Mouse (Mus musculus): ENCODE measurements at regions not wholly inside any gene's neighbourhood (a gene's known extent, or its start where the extent isn't known, plus 50 kb on each side); places are given as distances from the start of the nearest gene placed in this dataset.
A peak's percentile ranks its signal among the peaks of the same experiment; 100 is the strongest.

- no peak overlapping the region for H3K27ac ChIP-seq (ENCODE audit: insufficient read depth, low read length)
- TF ChIP-seq POLR2A (IDR thresholded peaks at IDR 0.05; ENCODE audit: low read depth, low read length) (no peak), CTCF (IDR thresholded peaks at IDR 0.05; ENCODE audit: borderline replicate concordance, insufficient read depth, low read length) (no peak)
- no peaks in the 10 kb centered on the region for H3K4me1 ChIP-seq (ENCODE audit: control insufficient read depth, insufficient read depth, low read length)
Measured at GRCm38 (mm10) chr1:13795196-13795595, 2297.9 kb downstream of the 4930444P10Rik start.

GRCm38 (mm10) chr1:13789318-13790085, 2303.6 kb downstream of the 4930444P10Rik start:
- no peaks in the 10 kb centered on the region for H3K4me1 ChIP-seq (ENCODE audit: control insufficient read depth, insufficient read depth, low read length)
- no peak overlapping the region for H3K4me3 ChIP-seq (ENCODE audit: insufficient read depth, low read length)
- TF ChIP-seq POLR2A (IDR thresholded peaks at IDR 0.05; ENCODE audit: low read depth, low read length) (no peak), CTCF (IDR thresholded peaks at IDR 0.05; ENCODE audit: borderline replicate concordance, insufficient read depth, low read length) (peak; percentile 82)
- no peak overlapping the region for H3K27ac ChIP-seq (ENCODE audit: insufficient read depth, low read length)

More at GRCm38 (mm10) chr1:13795196-13795595, 2297.9 kb downstream of the 4930444P10Rik start:
- H3K4me3 ChIP-seq (ENCODE audit: insufficient read depth, low read length): no peak overlapping the region

DNA sequence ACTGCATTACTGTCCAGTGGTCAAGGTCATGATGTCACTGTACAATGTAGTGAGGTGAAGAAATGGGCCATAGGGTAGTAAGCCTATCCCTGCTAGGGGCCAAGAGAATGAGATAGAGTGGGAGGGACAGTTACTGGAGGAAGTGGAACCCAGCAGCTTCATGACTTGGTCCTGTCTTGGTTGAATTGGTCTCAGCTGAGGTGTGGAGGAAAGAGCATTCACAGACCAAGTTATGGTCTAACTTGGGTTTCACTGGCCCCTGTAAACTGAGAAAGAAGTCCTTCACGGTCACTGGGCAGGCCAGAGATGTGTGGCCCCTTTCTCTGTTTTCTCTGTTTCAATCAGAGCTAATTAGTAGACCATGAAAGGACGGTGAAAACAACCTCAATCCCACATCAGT, 2306.1 kb downstream of the 4930444P10Rik start:
- Histone ChIP-seq H3K4me3 (ENCODE audit: insufficient read depth, low read length) (no peak overlapping the region), H3K4me1 (ENCODE audit: control insufficient read depth, insufficient read depth, low read length) (no peaks in the 10 kb centered on the region), H3K27ac (ENCODE audit: insufficient read depth, low read length) (no peak overlapping the region)
- no peak for TF ChIP-seq POLR2A (IDR thresholded peaks at IDR 0.05; ENCODE audit: low read depth, low read length)
- no peak for TF ChIP-seq CTCF (IDR thresholded peaks at IDR 0.05; ENCODE audit: borderline replicate concordance, insufficient read depth, low read length)

- TF ChIP-seq POLR2A (IDR thresholded peaks at IDR 0.05; ENCODE audit: low read depth, low read length) (no peak), CTCF (IDR thresholded peaks at IDR 0.05; ENCODE audit: borderline replicate concordance, insufficient read depth, low read length) (peak; percentile 32; the same call in 1 of the 2 replicates)
- Histone ChIP-seq H3K27ac (ENCODE audit: insufficient read depth, low read length) (no peak overlapping the region), H3K4me3 (ENCODE audit: insufficient read depth, low read length) (no peak overlapping the region), H3K4me1 (ENCODE audit: control insufficient read depth, insufficient read depth, low read length) (no peaks in the 10 kb centered on the region)
Measured at GRCm38 (mm10) chr1:13784396-13784795, 2308.7 kb downstream of the 4930444P10Rik start.

- H3K4me1 ChIP-seq (ENCODE audit: control insufficient read depth, insufficient read depth, low read length): no peaks in the 10 kb centered on the region
- TF ChIP-seq POLR2A (IDR thresholded peaks at IDR 0.05; ENCODE audit: low read depth, low read length) (no peak), CTCF (IDR thresholded peaks at IDR 0.05; ENCODE audit: borderline replicate concordance, insufficient read depth, low read length) (no peak)
- H3K4me3 ChIP-seq (ENCODE audit: insufficient read depth, low read length): no peak overlapping the region
- no peak overlapping the region for H3K27ac ChIP-seq (ENCODE audit: insufficient read depth, low read length)
Measured at GRCm38 (mm10) chr1:13782633-13783032, 2310.5 kb downstream of the 4930444P10Rik start.

- no peaks in the 10 kb centered on the region; the same call in 1 of the 2 replicates for H3K4me1 ChIP-seq (ENCODE audit: control insufficient read depth, insufficient read depth, low read length)
- TF ChIP-seq POLR2A (IDR thresholded peaks at IDR 0.05; ENCODE audit: low read depth, low read length) (no peak), CTCF (IDR thresholded peaks at IDR 0.05; ENCODE audit: borderline replicate concordance, insufficient read depth, low read length) (no peak)
- H3K27ac ChIP-seq (ENCODE audit: insufficient read depth, low read length): no peak overlapping the region
- H3K4me3 ChIP-seq (ENCODE audit: insufficient read depth, low read length): no peak overlapping the region
Measured at GRCm38 (mm10) chr1:13772106-13772505, 2321.0 kb downstream of the 4930444P10Rik start.

GRCm38 (mm10) chr1:13771014-13771463, 2322.1 kb downstream of the 4930444P10Rik start:
- no peak overlapping the region for H3K4me3 ChIP-seq (ENCODE audit: insufficient read depth, low read length)
- H3K4me1 ChIP-seq (ENCODE audit: control insufficient read depth, insufficient read depth, low read length): no peaks in the 10 kb centered on the region; the same call in 1 of the 2 replicates
- H3K27ac ChIP-seq (ENCODE audit: insufficient read depth, low read length): no peak overlapping the region
- no peak for TF ChIP-seq POLR2A (IDR thresholded peaks at IDR 0.05; ENCODE audit: low read depth, low read length)
- TF ChIP-seq CTCF (IDR thresholded peaks at IDR 0.05; ENCODE audit: borderline replicate concordance, insufficient read depth, low read length): no peak

DNA sequence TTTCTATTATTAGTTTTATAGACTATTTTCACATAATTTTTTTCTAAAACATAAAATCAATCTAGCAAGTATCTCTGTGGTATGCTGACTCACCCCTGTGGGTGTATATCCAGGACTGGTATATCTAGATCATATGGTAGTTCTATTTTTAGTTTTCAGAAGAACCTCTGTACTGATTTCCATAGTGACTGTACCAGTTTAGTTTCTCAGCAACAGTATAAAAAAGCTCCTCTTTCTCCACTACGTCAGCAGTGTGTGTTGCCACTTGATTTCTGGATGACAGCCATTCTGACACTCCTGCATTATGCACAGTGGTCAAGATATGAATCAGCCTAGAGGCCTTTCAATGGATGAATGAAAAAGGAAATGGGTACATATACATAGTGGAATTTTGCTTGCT, 2338.6 kb downstream of the A830018L16Rik start:
- no peak overlapping the region; the same call in 1 of the 2 replicates for H3K27ac ChIP-seq (ENCODE audit: insufficient read depth, low read length)
- H3K4me1 ChIP-seq (ENCODE audit: control insufficient read depth, insufficient read depth, low read length): peaks cover 3% of the 10 kb centered on the region
- TF ChIP-seq POLR2A (IDR thresholded peaks at IDR 0.05; ENCODE audit: low read depth, low read length) (no peak), CTCF (IDR thresholded peaks at IDR 0.05; ENCODE audit: borderline replicate concordance, insufficient read depth, low read length) (no peak)

DNA sequence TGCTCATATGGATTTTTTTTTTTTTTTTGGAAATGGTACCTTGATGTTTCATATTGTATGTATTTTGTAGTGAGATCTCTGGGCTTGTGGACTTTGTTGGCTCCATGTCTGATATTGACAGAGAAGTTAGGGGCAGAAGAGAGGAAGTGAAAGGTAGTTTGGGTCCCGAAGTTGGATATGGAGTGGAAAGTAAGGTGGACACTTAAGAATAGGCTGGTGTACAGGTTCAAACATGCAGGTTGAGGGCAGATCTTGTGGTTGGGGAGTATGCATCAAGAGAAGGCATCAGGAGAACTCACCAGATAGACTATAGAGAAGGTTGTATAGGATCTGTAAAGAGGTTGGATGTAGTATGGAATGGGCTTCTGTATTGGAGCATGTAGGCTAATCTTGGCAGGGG, 2337.5 kb downstream of the A830018L16Rik start:
- TF ChIP-seq CTCF (IDR thresholded peaks at IDR 0.05; ENCODE audit: borderline replicate concordance, insufficient read depth, low read length): no peak
- TF ChIP-seq POLR2A (IDR thresholded peaks at IDR 0.05; ENCODE audit: low read depth, low read length): no peak
- H3K4me3 ChIP-seq (ENCODE audit: insufficient read depth, low read length): no peak overlapping the region

More for the DNA sequence above, 2338.6 kb downstream of the A830018L16Rik start:
- no peak overlapping the region for H3K4me3 ChIP-seq (ENCODE audit: insufficient read depth, low read length)

More for the DNA sequence above, 2337.5 kb downstream of the A830018L16Rik start:
- Histone ChIP-seq H3K27ac (ENCODE audit: insufficient read depth, low read length) (no peak overlapping the region), H3K4me1 (ENCODE audit: control insufficient read depth, insufficient read depth, low read length) (peaks cover 3% of the 10 kb centered on the region)

Measured in embryonic fibroblast, embryonic 13.5 days (primary cell).